Mouse (Mus musculus) lung, adult 2 months (tissue): ENCODE data around the gene Fam71f2. TPM values are rescaled to one million over a fixed set of nuclear protein-coding genes. Genes with fewer than 3 reads are reported as not detected.

Source experiments
- DNase-seq: peaks from one replicate; pipeline ENCODE4 v3.0.0; 2022
- H3K4me1 ChIP-seq: fragments of 200-500 bp; 2 replicates; pipeline ENCODE4 v1.6.1; 2011; ENCODE audit warnings: low read length; ENCODE audit not compliant: control insufficient read depth, insufficient read depth
- H3K4me3 ChIP-seq: fragments of 200-500 bp; replicated peaks from 2 replicates; pipeline ENCODE3; 2011; ENCODE audit warnings: low read depth, mild to moderate bottlenecking, control low read depth, low read length; ENCODE audit errors: extremely low read depth
- CTCF ChIP-seq: fragments of 200-500 bp; IDR thresholded peaks from 2 replicates; pipeline ENCODE4 v1.5.1; 2011; ENCODE audit warnings: mild to moderate bottlenecking, low read length, control low read depth; ENCODE audit not compliant: insufficient read depth
- POLR2A ChIP-seq: fragments of 200-500 bp; IDR thresholded peaks from 2 replicates; pipeline ENCODE4 v1.6.1; 2011; ENCODE audit warnings: low read depth, mild to moderate bottlenecking, control low read depth, low read length, borderline replicate concordance; ENCODE audit errors: extremely low read depth
- WGBS: fragments of 180-500 bp; shearing (Covaris S2); methylation state at CpG from one replicate; pipeline ENCODE4 v1.1.7; 2018; 5-methylcytosine and 5-hydroxymethylcytosine counted together
- polyA plus RNA-seq: library from polyadenylated mRNA; depleted of rRNA; stranded (reverse); fragments of >200 nt; gene quantifications from 2 replicates; pipeline ENCODE4 v1.2.3, GENCODE M21; 2012

Gene Fam71f2
- polyA plus RNA-seq, 1 experiment = 5.6 TPM

GRCm38 (mm10) chr6:29303726-29304125, 24.3 kb downstream of the Fam71f2 start:
- WGBS = 29% methylated on average over 5 of the region's 5 CpGs
- no peaks in the 10 kb centered on the region for H3K4me1 ChIP-seq
- no peak for DNase-seq
- H3K4me3 ChIP-seq = no peak overlapping the region
- no peak for TF ChIP-seq CTCF

- Histone ChIP-seq H3K4me3 (no peak overlapping the region), H3K4me1 (no peaks in the 10 kb centered on the region)
- DNase-seq = no peak
- TF ChIP-seq CTCF (no peak), POLR2A (no peak)
- WGBS = 90% methylated on average over 4 of the region's 4 CpGs
These were observed 26.1 kb downstream of the Fam71f2 start for GRCm38 (mm10) chr6:29305462-29305861.

- WGBS = 86% methylated on average over 16 of the region's 16 CpGs
These were observed 29.6 kb downstream of the Fam71f2 start for GRCm38 (mm10) chr6:29308846-29309605.

GRCm38 (mm10) chr6:29313690-29314202, 34.4 kb downstream of the Fam71f2 start:
- no peaks in the 10 kb centered on the region for H3K4me1 ChIP-seq
- TF ChIP-seq POLR2A (no peak), CTCF (no peak)
- no peak overlapping the region for H3K4me3 ChIP-seq
- DNase-seq = no peak
- WGBS = 74% methylated on average over 14 of the region's 14 CpGs

More at GRCm38 (mm10) chr6:29308846-29309605, 29.6 kb downstream of the Fam71f2 start:
- Histone ChIP-seq H3K4me1 (no peaks in the 10 kb centered on the region), H3K4me3 (no peak overlapping the region)
- no peak for DNase-seq
- TF ChIP-seq POLR2A = no peak
- no peak for TF ChIP-seq CTCF

DNA sequence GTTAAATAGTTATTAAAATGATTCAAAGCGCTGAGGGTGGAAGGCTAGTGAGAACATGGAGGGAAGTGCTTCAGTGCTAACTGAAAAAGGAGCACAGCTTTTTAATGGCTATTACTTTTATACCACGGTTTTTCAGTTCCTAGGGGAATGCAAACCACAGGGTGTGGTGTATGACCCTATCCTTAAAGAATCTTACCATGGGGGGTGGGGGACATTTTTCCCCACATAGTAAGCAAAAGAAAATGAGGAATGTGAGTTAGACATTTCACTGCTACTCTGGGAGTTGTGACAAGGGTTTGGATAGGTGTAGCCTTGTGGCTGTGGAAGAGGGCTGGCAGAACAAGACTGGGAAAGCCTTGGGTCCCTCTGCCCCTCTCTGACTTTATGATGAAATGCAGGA, 37.9 kb downstream of the Fam71f2 start:
- no peak for DNase-seq
- 67% methylated on average over 2 of the region's 2 CpGs for WGBS
- no peak overlapping the region for H3K4me3 ChIP-seq
- no peaks in the 10 kb centered on the region for H3K4me1 ChIP-seq
- TF ChIP-seq CTCF = no peak
- TF ChIP-seq POLR2A = no peak

DNA sequence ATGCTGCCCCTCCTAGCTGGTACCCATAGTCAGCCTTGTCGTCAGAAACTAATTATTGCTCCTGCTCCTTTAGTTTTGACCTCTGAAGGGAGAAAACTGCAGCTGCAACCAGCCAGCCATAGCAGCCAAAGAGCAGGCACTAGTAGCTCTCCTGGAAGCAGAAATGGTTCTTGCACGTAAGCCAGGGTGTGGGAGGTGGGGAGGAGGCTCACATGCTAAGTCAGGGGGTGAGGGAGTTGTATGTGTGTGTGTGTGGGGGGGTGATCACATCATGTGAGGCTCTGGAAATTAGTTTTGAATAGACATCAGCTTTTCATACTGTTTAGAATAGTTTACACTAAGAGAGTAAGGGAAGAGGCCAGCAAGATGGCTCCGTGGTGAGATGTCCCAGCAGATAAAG, 38.5 kb downstream of the Fam71f2 start:
- WGBS = 71% methylated on average over 3 of the region's 3 CpGs
- no peak for DNase-seq
- no peak overlapping the region for H3K4me3 ChIP-seq
- H3K4me1 ChIP-seq = no peaks in the 10 kb centered on the region
- TF ChIP-seq POLR2A = no peak
- no peak for TF ChIP-seq CTCF

DNA sequence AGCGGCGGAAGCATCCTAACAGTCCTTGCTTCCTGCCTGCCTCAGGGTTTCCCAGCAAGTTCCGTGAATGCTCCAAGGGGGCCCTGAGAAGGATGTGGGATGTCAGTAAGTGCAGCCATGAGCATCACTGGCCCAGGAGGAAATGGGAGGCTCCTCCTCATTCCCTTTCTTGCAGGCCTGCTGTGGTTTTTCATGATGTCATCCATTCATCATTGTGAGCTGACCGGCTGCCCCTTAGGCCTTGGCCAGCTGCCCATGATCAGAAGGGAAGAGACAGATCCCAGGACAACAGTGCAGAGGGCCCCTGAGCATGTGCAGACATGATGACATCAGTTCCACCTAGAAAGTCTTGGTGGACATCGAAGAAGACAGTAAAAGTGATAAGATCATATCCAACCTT, 39.5 kb downstream of the Fam71f2 start, which contains the start of gene Fam71f1:
TSS of gene Fam71f1 (plus strand) at position 262 of the 400 bp plus-strand sequence.
- H3K4me3 ChIP-seq = no peak within 1 kb of the TSS
- DNase-seq = no peak
- no peak for TF ChIP-seq CTCF
- TF ChIP-seq POLR2A = no peak
- 36% methylated on average over 5 of the region's 5 CpGs for WGBS
- H3K4me1 ChIP-seq = no peaks in the 10 kb centered on the region

- H3K4me3 ChIP-seq = no peak overlapping the region
- 75% methylated on average over 6 of the region's 6 CpGs for WGBS
- no peaks in the 10 kb centered on the region for H3K4me1 ChIP-seq
- no peak for TF ChIP-seq POLR2A
- no peak for TF ChIP-seq CTCF
- DNase-seq = no peak
These were observed 42.2 kb downstream of the Fam71f2 start for GRCm38 (mm10) chr6:29321586-29321985.

DNA sequence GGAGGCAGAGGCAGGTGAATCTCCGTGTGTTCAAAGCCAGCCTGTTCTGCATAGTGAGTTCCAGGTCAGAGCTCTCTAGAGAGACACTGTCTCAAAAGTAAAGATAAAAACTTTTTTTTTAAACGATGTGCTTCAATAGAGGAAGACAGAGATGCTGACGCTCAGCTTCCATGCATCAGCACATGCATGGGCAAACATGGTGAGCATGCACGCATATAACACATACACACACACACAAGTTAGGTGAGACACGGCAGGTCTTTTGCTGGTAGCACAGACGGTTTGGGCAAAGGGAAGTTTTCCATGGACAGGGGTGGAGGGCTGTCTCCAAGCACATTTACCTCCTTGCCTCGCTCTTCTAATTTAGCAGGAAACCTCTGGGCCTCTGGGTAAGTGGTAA, 42.8 kb downstream of the Fam71f2 start:
- 95% methylated on average over 7 of the region's 7 CpGs for WGBS

DNA sequence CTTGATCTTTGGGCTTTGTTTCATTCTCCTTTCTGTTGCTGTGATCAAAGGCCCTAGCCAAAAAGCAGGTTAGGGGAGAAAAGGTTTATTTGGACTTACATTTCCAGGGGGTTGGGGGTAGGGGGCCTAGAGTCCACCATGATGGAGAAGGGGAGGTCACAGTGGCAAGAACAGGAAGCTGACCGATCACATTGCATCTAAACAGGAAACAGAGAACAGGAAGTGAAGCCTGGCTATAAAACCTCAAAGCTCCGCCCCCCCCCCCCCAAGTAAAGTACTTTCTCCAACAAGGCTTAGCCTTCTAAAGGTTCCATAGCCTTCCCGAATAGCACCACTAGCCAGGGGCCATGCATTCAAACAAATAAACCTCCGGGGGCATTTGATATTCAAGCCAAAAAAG, 43.3 kb downstream of the Fam71f2 start:
- Histone ChIP-seq H3K4me1 (no peaks in the 10 kb centered on the region), H3K4me3 (no peak overlapping the region)
- DNase-seq = no peak
- no peak for TF ChIP-seq CTCF
- no peak for TF ChIP-seq POLR2A
- WGBS = 61% methylated on average over 4 of the region's 4 CpGs

More for the DNA sequence above, 42.8 kb downstream of the Fam71f2 start:
- DNase-seq = no peak
- TF ChIP-seq CTCF = no peak
- no peak for TF ChIP-seq POLR2A
- no peak overlapping the region for H3K4me3 ChIP-seq
- H3K4me1 ChIP-seq = no peaks in the 10 kb centered on the region
